Mouse (Mus musculus) hindbrain, embryonic 13.5 days (tissue): ENCODE measurements around the gene Tmsb15l. TPM values are rescaled to one million over a fixed set of nuclear protein-coding genes. Genes with fewer than 3 reads are reported as not detected.
"Not testable (repeated sequence)": the region's sequence is repeated elsewhere in the genome, so short reads cannot be mapped to it uniquely, and the experiment has no call there.

Experiments
- ATAC-seq: fragments of 200-750 bp; cut with Nextera tagmentation; 2 replicates; pipeline ENCODE4 v1.8.0; 2017; ENCODE audit warnings: moderate TSS enrichment; ENCODE audit not compliant: low FRiP score
- H3K27ac ChIP-seq: fragments of 300-500 bp; sonication (generic); 2 replicates; pipeline ENCODE4 v1.5.1; 2015; ENCODE audit warnings: inconsistent platforms, mild to moderate bottlenecking, moderate library complexity
- H3K27me3 ChIP-seq: fragments of 300-500 bp; sonication (generic); 2 replicates; pipeline ENCODE4 v1.6.1; 2015; ENCODE audit warnings: mild to moderate bottlenecking, inconsistent platforms
- H3K36me3 ChIP-seq: fragments of 300-500 bp; sonication (generic); 2 replicates; pipeline ENCODE4 v1.6.1; 2015; ENCODE audit warnings: mild to moderate bottlenecking, inconsistent platforms
- H3K4me1 ChIP-seq: fragments of 300-500 bp; sonication (generic); replicated peaks from 2 replicates; pipeline ENCODE4 v1.6.1; 2015; ENCODE audit warnings: inconsistent platforms
- H3K4me2 ChIP-seq: fragments of 300-500 bp; sonication (generic); 2 replicates; pipeline ENCODE4 v1.6.1; 2015; ENCODE audit warnings: inconsistent platforms, mild to moderate bottlenecking, moderate library complexity
- H3K4me3 ChIP-seq: fragments of 300-500 bp; sonication (generic); 2 replicates; pipeline ENCODE4 v1.5.1; 2015; ENCODE audit warnings: mild to moderate bottlenecking, inconsistent platforms
- H3K9ac ChIP-seq: fragments of 300-500 bp; sonication (generic); 2 replicates; pipeline ENCODE4 v1.6.1; 2015; ENCODE audit warnings: mild to moderate bottlenecking, inconsistent platforms
- H3K9me3 ChIP-seq: fragments of 300-500 bp; sonication (generic); 2 replicates; pipeline ENCODE4 v1.6.1; 2016; ENCODE audit warnings: inconsistent platforms
- WGBS: fragments of 180-500 bp; shearing (Covaris S2); methylation state at CpG from one replicate; pipeline ENCODE4 v1.1.7; 2015; 5-methylcytosine and 5-hydroxymethylcytosine counted together
- polyA plus RNA-seq: library from polyadenylated mRNA; unstranded; fragments of >200 nt; fragmentation: Nextera tagmentation; extraction: Ambion mirVana; gene quantifications from 2 replicates; pipeline ENCODE4 v1.2.1, GENCODE M21; 2015

Gene Tmsb15l
- polyA plus RNA-seq, 1 experiment from 2014 or later: 13.9 TPM

DNA sequence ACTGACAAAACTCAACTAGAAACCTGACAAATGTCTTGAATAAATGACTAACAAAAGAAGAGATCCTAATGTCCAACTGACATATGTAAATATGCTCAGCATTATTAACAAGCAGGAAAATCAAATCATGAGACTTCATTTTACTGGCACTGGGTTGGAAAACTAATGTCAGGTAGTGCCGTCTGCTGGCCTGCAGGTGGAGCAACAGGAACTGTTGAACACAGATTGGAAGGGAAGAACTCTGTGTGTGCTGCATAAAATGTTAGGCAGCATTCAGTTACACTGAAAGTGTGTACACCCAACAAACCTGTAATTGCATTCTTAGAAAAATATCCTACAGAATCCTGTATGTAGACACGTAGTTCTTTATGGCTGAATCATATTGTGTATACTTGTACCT, 17.0 kb downstream of the Tmsb15l start:
- no peaks in the 10 kb centered on the region for H3K36me3 ChIP-seq
- no peak for ATAC-seq

GRCm38 (mm10) chrX:136958300-136958699, 18.4 kb downstream of the Tmsb15l start:
- Histone ChIP-seq H3K4me3 (peak overlapping the region; percentile 44), H3K4me2 (peak overlapping the region; percentile 45)
- H3K27ac ChIP-seq, H3K36me3 ChIP-seq, H3K27me3 ChIP-seq, H3K9ac ChIP-seq, H3K9me3 ChIP-seq, H3K4me1 ChIP-seq: not testable (repeated sequence)
- WGBS: 58% methylated on average over 5 of the region's 5 CpGs
- peak; percentile 27 for ATAC-seq

More for the DNA sequence above, 17.0 kb downstream of the Tmsb15l start:
- no peaks in the 10 kb centered on the region for H3K4me1 ChIP-seq
- no peak overlapping the region for H3K9ac ChIP-seq
- WGBS: 25% methylated on average over 2 of the region's 2 CpGs
- H3K27me3 ChIP-seq: no peaks in the 10 kb centered on the region
- H3K9me3 ChIP-seq: no peaks in the 10 kb centered on the region
- H3K4me2 ChIP-seq: no peak overlapping the region
- no peak overlapping the region for H3K27ac ChIP-seq
- no peak overlapping the region for H3K4me3 ChIP-seq

GRCm38 (mm10) chrX:136957583-136958279, 18.9 kb downstream of the Tmsb15l start:
- H3K4me1 ChIP-seq, H3K36me3 ChIP-seq, H3K27me3 ChIP-seq, H3K27ac ChIP-seq, H3K9me3 ChIP-seq: not testable (repeated sequence)
- H3K4me3 ChIP-seq: peak overlapping the region; percentile 44
- peak overlapping the region; percentile 45 for H3K4me2 ChIP-seq
- peak; percentile 100 for ATAC-seq
- 33% methylated on average over 13 of the region's 13 CpGs for WGBS
- peak overlapping the region; percentile 62 for H3K9ac ChIP-seq

GRCm38 (mm10) chrX:136937985-136938384, 38.7 kb downstream of the Tmsb15l start:
- Histone ChIP-seq H3K36me3 (no peaks in the 10 kb centered on the region), H3K9ac (no peak overlapping the region), H3K9me3 (no peaks in the 10 kb centered on the region), H3K27ac (no peak overlapping the region), H3K4me3 (no peak overlapping the region), H3K27me3 (no peaks in the 10 kb centered on the region), H3K4me1 (no peaks in the 10 kb centered on the region), H3K4me2 (no peak overlapping the region)
- no peak for ATAC-seq
- 56% methylated on average over 3 of the region's 3 CpGs for WGBS

GRCm38 (mm10) chrX:136927031-136927430, 49.6 kb downstream of the Tmsb15l start, which contains the start of gene H2bfm:
H2bfm (plus strand) TSS chrX:136927325.
- Histone ChIP-seq H3K36me3 (no peaks in the 10 kb centered on the region), H3K4me3 (no peak within 1 kb of the TSS), H3K9me3 (peaks cover 9% of the 10 kb centered on the region; the same call in 1 of the 2 replicates), H3K27ac (no peak within 1 kb of the TSS), H3K4me2 (no peak within 1 kb of the TSS), H3K27me3 (no peaks in the 10 kb centered on the region), H3K9ac (no peak within 1 kb of the TSS), H3K4me1 (no peaks in the 10 kb centered on the region)
- WGBS: 94% methylated on average over 14 of the region's 14 CpGs
- no peak for ATAC-seq

- no peak overlapping the region for H3K27ac ChIP-seq
- no peak for ATAC-seq
- no peaks in the 10 kb centered on the region for H3K27me3 ChIP-seq
- H3K4me2 ChIP-seq: no peak overlapping the region
- no peak overlapping the region for H3K9ac ChIP-seq
- H3K9me3 ChIP-seq: peaks cover 9% of the 10 kb centered on the region; the same call in 1 of the 2 replicates
- H3K4me3 ChIP-seq: no peak overlapping the region
- no peaks in the 10 kb centered on the region for H3K36me3 ChIP-seq
- no peaks in the 10 kb centered on the region for H3K4me1 ChIP-seq
Measured at GRCm38 (mm10) chrX:136925863-136926262, 50.8 kb downstream of the Tmsb15l start.

Other genes with a start within 250 kb of the Tmsb15l start
- gene Morf4l2, start 233.2 kb downstream of the Tmsb15l start, polyA plus RNA-seq: 540 and 559 TPM in 2 replicates
- gene Glra4, start 196.7 kb downstream of the Tmsb15l start, polyA plus RNA-seq: not detected in 2 replicates
- 15.6 and 19.0 TPM in 2 replicates for gene Plp1, start 154.2 kb downstream of the Tmsb15l start, polyA plus RNA-seq
- gene Rab9b, start 108.1 kb downstream of the Tmsb15l start, polyA plus RNA-seq: 15.1 and 16.1 TPM in 2 replicates
- not detected in 2 replicates for gene H2bfm, start 49.5 kb downstream of the Tmsb15l start, polyA plus RNA-seq
- gene Tmsb15b2, start 1.4 kb downstream of the Tmsb15l start, polyA plus RNA-seq: 110 and 120 TPM in 2 replicates
- 38.3 and 46.4 TPM in 2 replicates for gene Tmsb15b1, start within 50 bp of the Tmsb15l start, polyA plus RNA-seq
- gene Zcchc18, start 16.3 kb upstream of the Tmsb15l start, polyA plus RNA-seq: 264 and 268 TPM in 2 replicates
- 15.9 and 18.6 TPM in 2 replicates for gene Slc25a53, start 61.4 kb upstream of the Tmsb15l start, polyA plus RNA-seq
- 7.5 and 7.6 TPM in 2 replicates for gene Fam199x, start 72.7 kb upstream of the Tmsb15l start, polyA plus RNA-seq
- gene Esx1, start 145.2 kb upstream of the Tmsb15l start, polyA plus RNA-seq: not detected in 2 replicates